Mouse (Mus musculus) right cerebral cortex, postnatal 25 days (tissue): Measurements from ENCODE around the gene Fnbp1.

Experiments used
- DNase-seq: peaks from one replicate; pipeline ENCODE4 v3.0.0; 2022

The Fnbp1 gene

DNA sequence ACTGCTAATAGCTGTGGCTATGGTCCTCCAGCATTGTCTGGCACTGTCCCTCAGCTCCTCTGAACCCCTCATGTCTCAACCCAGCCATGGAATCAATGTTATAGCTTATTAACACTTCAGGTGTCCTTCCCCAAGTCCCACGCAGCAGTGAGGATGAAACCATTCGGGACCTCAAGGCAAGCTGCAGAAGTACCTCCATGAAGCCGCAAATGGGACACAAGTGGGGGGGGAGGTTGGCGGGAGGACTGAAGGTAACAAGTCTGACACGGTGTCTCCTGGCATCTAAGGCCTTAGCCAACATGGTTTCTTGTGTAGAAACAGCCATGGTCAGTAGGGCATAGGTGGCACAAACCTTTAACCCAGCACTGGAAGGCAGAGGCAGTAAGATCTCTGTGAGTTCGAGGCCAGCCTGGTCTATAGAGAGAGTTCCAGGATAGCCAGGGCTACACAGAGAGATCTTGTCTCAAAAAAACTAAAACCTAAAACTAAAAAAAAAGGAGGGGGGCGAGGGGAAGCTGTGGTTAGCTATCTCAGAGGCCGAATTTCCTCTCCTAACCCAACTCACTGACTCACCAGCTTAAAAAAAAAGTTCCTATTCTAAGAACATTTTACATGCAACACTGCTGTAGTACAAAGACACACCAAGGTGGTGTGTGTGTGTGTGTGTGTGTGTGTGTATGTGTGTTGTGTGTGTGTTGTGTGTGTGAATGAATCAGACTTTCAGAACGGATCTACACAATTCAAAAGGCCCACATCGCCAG is 79.8 kb downstream of the Fnbp1 start:
- no peak for DNase-seq

DNA sequence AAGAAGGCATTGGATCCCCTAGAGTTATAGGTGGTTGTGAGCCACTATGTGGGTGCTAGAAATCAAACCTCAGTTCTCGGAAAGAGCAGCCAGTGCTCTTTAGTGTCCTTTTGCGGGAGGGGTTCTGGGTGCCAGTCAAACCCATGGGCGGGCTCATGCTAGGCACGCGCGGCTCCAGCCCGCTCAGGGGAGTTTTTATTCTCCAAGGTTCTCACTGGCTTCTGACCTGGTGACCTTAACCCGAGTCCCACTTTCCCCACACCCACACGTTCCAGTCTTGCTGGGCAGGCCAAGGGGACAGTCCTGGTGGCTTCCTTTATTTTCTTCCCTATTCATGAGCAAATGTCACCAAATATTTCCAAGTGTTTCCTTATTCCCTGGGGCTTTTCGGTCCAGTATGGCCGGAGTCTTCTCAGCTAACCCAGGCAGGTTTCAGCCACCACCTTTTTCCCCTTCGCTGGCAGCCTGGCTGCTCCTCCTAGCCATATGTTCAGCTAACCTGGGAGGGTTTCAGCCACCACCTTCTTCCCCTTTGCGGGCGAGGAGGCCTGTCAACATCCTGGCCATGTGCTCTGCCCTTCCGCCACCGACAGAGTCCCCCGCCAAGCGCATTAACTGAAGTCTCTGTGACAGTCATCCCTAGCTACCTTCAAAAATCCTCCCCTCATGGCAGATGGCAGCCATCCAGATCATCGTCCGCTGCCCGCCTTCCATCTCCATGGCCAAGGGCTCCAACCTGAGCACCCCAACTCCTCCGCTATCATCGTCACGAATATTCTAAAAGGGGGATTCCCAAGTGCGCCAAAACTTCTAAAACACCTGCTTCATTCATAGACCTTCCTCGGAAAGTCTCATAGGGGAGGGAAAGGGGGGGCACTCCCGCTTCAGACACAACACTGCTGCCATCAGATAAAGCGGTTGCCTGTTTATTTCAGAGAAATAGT is 80.7 kb downstream of the Fnbp1 start:
- DNase-seq = no peak

DNA sequence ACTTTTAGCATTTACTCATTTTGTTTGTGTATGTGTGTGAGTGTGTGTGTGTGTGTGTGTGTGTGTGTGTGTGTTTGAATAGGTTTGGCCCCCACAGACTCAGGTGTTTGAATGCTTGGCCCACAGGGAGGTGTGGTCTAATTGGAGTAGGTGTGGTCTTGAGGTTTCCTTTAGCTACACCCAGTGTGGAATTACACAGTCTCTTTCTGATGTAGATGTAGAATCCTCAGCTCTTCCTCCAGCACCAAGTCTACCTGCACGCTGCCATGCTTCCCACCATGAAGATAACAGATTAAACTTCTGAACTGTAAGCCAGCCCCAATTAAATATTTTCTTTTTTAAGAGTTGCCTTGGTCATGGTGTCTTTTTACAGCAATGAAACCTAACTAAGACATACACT is 81.5 kb downstream of the Fnbp1 start:
- DNase-seq = no peak

DNA sequence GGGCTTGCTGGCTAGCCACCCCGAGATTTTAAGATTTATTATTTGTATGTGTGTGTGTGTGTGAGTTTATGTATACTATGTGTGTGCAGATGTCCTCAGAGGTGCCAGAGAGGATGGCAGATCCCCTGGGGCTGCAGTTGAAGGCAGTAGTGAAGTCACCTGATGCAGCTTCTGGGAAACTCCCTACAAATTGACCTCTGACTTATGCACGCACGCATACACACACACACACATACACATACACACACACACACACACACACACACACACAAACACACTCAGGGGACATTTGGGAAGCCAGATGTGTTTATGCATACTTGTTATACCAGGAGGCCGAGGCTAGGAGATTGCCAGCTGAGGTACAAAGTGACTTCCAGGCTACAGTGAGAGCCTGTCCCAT is 83.4 kb downstream of the Fnbp1 start:
- DNase-seq = no peak

DNA sequence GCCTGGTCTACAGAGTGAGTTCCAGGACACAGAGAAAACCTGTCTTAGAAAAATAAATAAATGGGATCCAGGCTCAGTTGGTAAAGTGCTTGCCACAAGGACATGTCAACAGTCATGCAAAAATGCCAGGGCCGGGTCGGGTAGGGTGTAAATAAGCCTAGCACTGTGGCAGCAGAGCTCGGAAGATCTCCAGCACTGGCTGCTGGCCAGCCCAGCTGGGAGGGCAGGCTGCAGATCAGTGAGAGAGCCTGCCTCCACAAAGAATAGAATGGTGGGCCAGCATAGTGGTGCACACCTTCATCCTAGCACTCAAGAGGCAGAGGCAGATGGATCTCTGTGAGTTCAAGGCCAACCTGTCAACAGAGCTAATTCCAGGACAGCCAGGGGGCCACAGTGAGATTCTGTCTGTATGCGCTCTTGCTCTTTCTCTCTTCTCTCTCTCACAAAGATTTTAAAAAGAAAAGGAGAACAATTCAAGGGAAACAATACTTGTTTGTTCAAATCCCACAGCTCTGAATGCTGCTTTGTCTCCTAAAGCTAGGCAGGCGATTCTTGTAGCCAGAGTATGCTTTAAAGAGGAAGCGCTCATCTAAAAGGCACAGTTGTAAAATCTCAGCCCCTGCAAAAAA is 84.1 kb downstream of the Fnbp1 start:
- DNase-seq = no peak

DNA sequence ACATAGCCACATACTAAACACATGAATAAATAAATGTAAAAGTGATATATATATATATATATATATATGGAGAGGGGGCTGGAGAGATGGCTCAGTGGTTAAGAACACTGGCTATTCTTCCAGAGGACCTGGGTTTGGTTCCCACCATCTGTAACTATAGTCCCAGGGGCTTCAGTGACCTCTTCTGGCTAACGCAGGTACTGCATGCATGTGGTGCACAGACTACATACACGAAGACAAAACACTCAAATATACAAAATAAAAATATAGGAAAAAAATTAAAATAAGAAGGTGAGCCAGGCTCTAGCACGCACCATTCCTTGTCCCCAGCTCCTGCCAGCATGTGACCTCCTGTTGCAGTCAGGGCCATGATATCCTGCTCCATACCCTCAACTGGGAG is 85.7 kb downstream of the Fnbp1 start:
- no peak for DNase-seq

DNA sequence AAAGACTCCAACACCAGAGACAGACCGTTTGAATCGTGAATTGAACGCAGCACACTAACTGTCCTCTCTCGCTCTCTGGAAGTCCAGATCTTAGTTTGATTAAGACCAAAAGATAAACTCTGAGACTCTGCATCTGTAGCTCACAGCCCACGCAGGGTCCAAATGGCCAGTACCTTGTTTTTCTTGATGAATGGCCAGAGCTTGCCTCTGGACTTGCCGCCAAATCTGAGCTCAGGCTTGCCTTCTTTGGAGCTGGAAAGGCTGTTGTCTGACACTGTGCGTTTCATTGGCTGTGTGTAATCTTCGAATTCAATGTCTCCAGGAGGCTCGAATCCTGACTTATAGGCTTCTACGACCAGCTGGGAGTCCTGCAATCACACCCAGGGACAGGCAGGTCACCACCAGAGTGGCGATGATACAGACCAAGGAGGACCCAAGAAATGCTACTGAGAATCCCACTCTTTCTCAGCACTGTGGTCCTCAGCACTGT is 87.9 kb downstream of the Fnbp1 start:
- DNase-seq = no peak

DNA sequence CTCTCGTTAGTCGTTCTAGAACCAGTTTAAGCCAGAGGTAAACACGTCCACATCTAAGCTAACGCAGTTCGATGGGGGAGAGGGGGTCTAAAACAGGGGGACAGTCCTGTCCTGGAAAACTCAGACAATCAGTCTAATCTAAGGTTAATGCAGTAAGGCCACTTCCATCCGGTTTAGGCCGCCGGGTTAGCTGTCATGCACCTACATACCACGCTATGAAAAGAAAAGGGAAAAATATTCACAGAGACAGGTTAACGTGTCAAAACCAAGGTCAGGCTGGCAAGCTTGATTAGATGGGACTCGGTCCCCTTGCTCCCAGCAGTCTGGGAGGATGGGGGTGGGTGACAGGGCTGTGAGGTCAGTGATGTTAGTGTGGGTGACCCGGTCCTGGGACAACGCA is 88.4 kb downstream of the Fnbp1 start:
- DNase-seq = no peak

DNA sequence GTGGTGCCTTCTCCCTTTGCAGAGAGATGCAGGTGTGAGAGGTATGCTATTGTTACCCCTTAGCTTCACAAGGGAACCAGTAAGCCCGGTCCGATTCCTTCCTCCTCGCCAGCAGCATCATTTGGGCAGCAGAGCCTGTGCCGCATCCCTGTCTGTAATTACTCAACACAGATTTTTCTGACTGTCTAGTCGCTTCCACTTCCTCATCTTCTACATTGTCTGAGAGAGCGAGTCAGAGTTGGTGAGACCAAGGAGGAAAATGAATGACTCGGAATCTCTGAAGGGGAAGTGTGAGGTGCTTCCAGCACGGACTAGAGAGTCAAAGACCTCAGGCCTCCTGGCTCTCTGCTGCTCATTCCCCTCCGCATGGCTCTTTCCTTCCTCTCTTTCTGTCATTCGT is 89.4 kb downstream of the Fnbp1 start:
- DNase-seq = no peak

DNA sequence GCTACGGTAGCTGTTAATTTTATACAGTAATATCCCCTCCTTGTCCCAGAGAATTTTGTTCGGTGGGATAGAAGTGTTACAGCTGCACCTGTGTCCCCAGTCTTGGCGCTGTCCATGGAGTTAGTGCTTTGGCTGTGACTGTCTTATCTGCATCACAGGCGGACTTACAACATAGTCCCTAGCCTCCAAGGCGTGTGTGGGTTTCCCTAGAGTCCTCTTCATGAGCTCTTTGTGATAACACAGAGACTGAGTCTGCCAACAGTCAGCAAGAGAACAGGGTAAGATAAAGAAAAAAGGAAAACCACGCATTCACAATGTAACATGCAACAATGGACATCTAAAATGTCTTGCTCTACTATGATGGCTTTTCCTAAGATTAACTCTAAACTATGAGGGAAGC is 93.8 kb downstream of the Fnbp1 start:
- no peak for DNase-seq

DNA sequence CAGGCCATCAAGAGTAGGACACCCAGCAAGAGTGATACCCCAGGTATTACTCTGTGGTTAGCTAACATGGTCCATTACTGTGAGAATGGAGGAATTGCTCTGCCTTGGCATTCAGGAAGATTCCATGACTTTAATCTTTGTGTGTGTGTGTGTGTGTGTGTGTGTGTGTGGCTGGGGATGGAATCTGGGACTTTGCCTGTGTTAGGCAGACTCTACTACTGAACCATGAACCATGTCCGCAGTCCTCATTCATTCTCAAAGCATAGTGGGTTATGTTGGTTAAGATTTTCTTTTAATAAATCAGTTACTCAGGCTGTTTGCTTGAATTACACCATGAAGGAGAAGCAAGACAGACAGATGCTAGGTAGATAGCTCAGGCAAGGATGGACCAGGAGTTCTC is 98.0 kb downstream of the Fnbp1 start:
- DNase-seq = no peak

DNA sequence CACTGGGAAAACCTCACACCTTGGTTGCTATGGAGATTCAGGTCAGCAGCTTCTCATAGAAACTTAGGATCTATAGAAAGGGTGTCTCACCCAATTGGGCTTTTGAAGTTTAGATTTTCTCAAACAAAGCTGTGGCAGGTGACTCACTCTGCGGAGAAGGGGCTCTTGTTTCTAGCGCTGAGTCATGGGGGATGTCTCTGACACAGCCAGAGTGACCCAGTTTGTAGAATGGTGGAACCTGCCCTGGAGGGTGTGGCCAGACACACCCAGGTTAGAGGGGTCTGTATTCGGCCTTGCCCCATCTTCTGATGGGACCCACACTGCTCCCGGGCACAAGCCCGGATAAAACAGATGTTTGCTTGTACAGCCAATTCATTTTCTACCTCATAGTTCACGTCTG is 98.9 kb downstream of the Fnbp1 start:
- DNase-seq = no peak

DNA sequence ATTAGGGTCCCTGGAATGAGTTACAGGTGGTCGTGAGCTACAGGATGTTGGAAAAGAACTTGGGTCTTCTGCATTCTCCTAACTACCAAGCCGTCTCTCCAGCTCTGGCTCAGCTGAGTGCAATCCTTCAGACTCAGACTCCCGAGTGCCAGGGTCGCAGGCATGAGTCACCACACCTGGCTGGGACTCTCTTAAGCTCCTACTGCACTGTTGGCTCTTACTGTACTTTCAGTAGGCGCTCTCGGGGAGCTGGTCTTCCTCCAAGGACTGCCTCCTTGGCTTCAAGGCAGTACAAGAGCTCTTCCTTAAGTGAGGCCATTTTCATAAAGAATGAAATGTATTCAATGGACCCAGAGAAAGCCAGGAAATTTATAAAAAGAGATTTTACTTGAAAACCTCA is 100.4 kb downstream of the Fnbp1 start:
- peak; percentile 41 for DNase-seq

DNA sequence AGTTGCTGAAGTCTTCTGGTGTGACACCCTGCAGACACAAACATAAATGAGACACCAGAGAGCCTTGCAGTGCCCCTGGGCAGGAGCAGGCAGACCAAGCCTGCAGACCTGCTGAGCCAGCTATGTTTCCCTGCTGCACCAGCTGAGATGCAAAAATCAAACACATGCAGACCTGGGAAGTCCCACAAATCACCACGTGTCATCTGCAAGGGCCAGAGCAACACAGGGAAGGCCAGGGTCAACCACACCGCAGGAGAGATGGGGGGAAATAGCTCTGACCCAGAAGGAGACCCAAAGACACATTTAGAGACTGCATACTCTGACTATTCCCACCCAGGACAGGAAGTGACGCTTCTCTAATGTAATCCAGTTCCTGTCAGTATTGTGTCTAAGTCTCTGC is 101.3 kb downstream of the Fnbp1 start:
- no peak for DNase-seq

DNA sequence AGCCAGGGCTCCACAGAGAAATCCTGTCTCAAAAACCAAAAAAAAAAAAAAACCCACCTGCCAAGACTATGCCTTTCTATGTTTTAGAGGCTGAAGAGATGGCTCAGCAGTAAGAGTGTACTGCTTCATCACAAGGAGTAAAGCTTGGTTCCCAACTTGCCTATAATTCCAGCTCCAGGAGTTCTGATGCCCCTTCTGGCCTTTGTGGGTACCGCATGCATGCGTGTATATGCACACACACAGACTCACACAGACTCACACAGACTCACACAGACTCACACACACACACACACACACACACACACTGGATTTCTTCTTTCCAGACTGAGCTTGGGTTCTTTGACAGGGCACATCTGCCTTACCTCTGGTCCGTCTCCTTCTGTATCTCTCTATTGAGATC is 101.8 kb downstream of the Fnbp1 start:
- DNase-seq = no peak

DNA sequence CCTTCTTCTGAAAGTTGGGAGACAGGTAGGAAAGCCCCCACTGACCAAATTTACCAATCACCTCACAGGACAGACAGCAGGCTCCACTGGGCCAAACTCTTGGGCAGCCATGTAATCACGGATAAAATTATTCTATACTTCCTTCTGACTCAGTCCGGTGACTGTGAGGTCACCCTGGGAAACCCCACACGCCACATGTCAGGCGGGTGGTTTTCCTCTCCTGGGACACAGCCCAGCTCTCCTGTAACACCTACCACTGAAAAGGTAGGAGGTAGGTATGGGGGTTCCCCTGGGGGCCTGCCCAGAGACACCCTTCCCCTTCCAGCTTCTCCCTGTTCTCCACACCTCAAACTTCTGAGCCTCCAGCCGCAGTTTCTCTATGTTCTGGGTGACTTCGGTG is 105.0 kb downstream of the Fnbp1 start:
- DNase-seq = no peak

DNA sequence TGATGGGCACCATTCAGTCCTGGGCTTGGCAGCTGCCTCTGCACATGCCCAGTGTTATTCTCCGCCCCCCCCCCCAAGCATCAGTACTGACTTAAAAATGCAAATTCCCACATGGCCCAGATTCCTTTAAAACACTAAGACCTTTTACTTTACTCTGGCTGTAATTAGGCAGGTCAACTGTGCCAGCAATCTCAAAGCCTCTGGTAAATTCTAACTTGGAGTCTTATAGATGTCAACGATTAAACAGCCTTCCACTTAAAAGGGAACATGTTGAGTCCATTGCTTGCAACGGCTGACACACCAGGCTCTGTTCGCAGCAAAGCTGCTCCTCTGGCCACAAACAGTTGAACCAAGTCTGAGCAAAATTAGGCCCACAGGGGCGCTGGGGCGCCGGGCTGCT is 109.8 kb downstream of the Fnbp1 start:
- no peak for DNase-seq

DNA sequence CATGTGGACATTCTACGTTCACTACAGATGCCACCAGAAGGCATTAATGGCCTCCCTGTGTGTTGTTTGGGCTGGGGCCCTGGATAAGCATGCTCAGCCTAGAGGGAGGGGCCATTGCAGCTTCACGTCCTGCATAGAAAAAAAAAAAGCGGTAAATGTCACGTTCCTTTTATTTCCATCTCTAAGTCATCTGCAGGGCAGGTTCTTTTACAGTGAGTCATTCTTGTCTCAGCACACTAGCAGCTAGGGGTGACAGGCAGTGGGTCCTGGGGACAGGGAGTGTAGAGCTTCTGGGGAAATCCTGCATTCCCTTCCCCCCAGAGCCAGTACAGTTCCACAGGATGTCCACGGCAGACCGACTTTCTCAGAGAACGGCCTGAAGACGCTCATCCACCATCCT is 115.2 kb downstream of the Fnbp1 start:
- no peak for DNase-seq

DNA sequence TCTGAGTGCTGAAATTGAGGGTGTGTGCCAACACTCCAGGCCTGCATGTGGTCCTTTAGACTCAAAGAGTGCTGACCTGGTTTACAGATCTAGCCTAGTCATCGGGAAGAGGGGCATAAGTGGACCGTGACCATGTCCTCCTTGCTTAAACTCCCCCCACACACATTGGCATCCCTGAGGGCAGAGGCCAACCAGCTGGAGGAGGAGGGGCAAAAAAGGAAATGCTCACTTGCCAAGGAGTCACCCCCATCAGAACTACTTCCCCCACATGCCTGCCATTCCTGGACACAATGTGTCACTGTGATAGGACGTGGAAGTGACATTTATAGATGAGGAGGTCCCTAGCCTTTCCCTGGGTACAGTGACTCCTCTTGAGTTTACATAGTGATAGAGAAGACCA is 116.3 kb downstream of the Fnbp1 start:
- DNase-seq = no peak

DNA sequence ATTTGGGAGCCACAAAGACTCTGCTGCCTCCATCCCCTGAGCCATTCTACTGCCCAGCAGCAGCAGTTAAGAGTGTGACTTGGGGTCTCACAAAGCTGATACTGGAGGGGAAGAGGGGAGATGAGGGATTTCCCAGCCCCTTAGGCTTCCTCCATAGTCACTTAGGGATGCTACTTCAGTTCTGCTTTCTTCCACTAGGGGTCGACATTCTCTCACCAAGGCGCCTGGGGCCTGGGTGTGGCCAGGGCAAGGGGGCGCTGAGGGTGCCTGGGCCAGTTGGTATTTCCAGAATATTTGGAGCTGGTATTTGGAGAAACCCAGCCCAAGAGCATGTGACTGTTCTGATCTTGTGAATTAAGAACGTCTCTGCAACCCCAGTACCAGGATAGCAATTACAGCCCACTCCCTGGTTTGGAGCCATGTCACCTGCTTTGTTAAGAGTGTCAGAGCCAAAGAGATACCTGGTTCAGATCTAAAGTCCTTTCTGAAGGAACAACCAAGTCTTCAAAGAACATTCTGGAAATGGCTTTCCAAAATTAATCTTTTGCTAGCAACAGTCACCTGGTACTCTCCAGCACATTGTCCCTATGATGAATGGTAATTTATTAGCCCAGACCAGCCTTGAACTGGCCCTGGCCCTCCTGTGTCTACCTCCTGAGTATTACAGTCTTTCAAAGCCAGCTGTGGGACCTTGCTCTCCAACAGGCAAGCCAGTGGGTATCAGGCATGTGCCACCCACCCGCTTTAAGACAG is 117.0 kb downstream of the Fnbp1 start:
- peak; percentile 55 for DNase-seq

DNA sequence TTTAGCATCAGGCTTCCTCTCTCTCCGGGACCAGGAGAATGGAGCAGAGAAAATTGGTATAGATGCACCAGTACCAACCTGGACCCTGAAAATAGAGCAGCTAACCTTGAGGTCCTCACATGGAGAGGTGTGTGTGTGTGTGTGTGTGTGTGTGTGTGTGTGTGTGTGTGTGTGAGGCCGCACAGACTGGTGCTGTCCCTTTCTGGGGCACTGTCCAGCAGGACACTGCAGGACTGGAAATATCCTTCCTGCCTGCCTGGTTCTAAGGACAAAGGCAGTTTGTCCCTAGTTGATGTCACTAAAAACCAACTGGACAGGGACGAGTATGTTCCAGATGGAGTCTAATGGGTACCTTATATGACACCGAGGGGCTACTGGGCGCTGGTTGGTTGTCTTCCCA is 117.9 kb downstream of the Fnbp1 start:
- no peak for DNase-seq

DNA sequence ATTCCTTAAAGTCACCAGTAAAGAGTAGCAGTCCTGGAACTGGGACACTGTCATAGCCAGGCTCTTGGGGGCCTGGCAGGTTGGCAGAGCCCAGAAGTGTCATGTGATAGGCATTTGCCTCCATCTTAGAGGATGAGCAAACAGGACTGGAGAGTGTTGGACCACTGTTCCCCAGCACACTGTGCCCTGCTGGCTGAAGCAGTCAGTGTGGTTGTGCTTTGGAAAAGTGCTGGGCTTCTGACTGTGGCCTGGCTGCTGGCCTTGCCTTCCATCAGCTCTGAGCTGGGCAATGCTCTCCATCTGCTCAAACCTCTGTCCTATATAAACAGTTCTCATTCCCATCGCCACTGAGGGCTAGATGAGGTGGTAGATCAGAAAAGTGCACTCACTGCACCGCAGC is 121.6 kb downstream of the Fnbp1 start:
- no peak for DNase-seq

DNA sequence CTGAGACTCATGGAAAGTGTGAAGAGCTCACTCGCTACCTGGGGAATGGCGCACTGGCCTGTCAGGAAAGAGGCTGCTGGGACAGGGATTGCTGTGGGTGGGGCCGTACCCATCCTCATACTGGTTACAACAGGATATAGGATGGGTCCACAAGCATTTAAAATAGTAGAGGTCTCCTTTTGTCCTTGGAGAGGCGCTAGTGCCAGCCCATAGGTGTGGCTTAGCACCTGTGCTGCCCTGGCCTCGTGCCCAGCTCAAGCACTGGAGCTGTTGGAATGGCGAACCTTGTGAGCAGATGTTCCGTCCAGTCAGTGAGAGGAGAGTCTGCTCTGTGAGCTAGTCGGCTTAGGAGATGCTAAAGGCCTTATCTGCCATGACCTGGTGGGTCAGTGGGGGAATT is 122.8 kb downstream of the Fnbp1 start:
- DNase-seq = no peak
